Mouse (Mus musculus) kidney, postnatal 0 days (tissue): ENCODE data around the gene Tex14. TPM values are rescaled to one million over a fixed set of nuclear protein-coding genes. Genes with fewer than 3 reads are reported as not detected.
A peak's percentile ranks its signal among the peaks of the same experiment; 100 is the strongest.
"Not testable (repeated sequence)": the region's sequence is repeated elsewhere in the genome, so short reads cannot be mapped to it uniquely, and the experiment has no call there.

Experiments used
- ATAC-seq: fragments of 200-750 bp; cut with Nextera tagmentation; replicated peaks from 2 replicates; pipeline ENCODE4 v1.8.0; 2017; ENCODE audit warnings: low read depth, moderate number of reproducible peaks, moderate TSS enrichment, moderate library complexity; ENCODE audit not compliant: low FRiP score
- DNase-seq: peaks from one replicate; pipeline ENCODE4 v3.0.0-alpha.2; 2016; ENCODE audit warnings: low spot score
- H3K27ac ChIP-seq: fragments of 300-500 bp; sonication (generic); 2 replicates; pipeline ENCODE4 v1.5.1; 2014; ENCODE audit warnings: mild to moderate bottlenecking
- H3K27me3 ChIP-seq: fragments of 300-500 bp; sonication (generic); 2 replicates; pipeline ENCODE4 v1.6.1; 2014; ENCODE audit warnings: low read length, mixed read lengths; ENCODE audit not compliant: insufficient read depth
- H3K36me3 ChIP-seq: fragments of 300-500 bp; sonication (generic); 2 replicates; pipeline ENCODE4 v1.6.1; 2014; ENCODE audit warnings: low read length, mixed read lengths; ENCODE audit not compliant: insufficient read depth
- H3K4me1 ChIP-seq: fragments of 300-500 bp; sonication (generic); replicated peaks from 2 replicates; pipeline ENCODE4 v1.6.1; 2014; ENCODE audit warnings: antibody characterized with exemption, low read length, mixed read lengths; ENCODE audit not compliant: insufficient read depth
- H3K4me2 ChIP-seq: fragments of 300-500 bp; sonication (generic); 2 replicates; pipeline ENCODE4 v1.6.1; 2014; ENCODE audit warnings: mild to moderate bottlenecking, low read length, moderate library complexity, mixed read lengths
- H3K4me3 ChIP-seq: fragments of 300-500 bp; sonication (generic); replicated peaks from 2 replicates; pipeline ENCODE4 v1.5.1; 2014; ENCODE audit warnings: low read depth, low read length
- H3K9ac ChIP-seq: fragments of 300-500 bp; sonication (generic); 2 replicates; pipeline ENCODE4 v1.6.1; 2014; ENCODE audit warnings: low read depth, low read length
- H3K9me3 ChIP-seq: fragments of 300-500 bp; sonication (generic); replicated peaks from 2 replicates; pipeline ENCODE4 v1.6.1; 2016; ENCODE audit warnings: low read length, inconsistent platforms, mixed read lengths
- CTCF ChIP-seq: IDR thresholded peaks from 2 replicates; pipeline ENCODE4 v1.5.1; 2016; ENCODE audit warnings: antibody characterized with exemption, low read depth, mild to moderate bottlenecking, moderate library complexity
- WGBS: fragments of 180-500 bp; shearing (Covaris S2); extraction: QIAGEN DNeasy Blood & Tissue Kit; methylation state at CpG from one replicate; pipeline ENCODE4 v1.1.7; 2014; 5-methylcytosine and 5-hydroxymethylcytosine counted together
- polyA plus RNA-seq: library from polyadenylated mRNA; unstranded; fragments of >200 nt; fragmentation: Nextera tagmentation; extraction: Ambion mirVana; gene quantifications from 2 replicates; pipeline ENCODE4 v1.2.1, GENCODE M21; 2015

The Tex14 gene
- polyA plus RNA-seq, 1 experiment from 2014 or later: 0.57 TPM

GRCm38 (mm10) chr11:87445593-87445992, 40.7 kb downstream of the Tex14 start:
- TF ChIP-seq CTCF: 0 out of 2 replicates have a peak, but pooled peaks have one; percentile 6
- H3K27ac ChIP-seq, H3K4me1 ChIP-seq, H3K9me3 ChIP-seq, DNase-seq, H3K36me3 ChIP-seq, H3K4me2 ChIP-seq, H3K27me3 ChIP-seq, H3K9ac ChIP-seq, ATAC-seq, H3K4me3 ChIP-seq: not testable (repeated sequence)
- 93% methylated on average over 2 of the region's 4 CpGs for WGBS

GRCm38 (mm10) chr11:87446159-87446558, 41.3 kb downstream of the Tex14 start:
- DNase-seq (no peak), ATAC-seq (no peak)
- WGBS: 91% methylated on average over 3 of the region's 3 CpGs
- Histone ChIP-seq H3K4me1 (no peaks in the 10 kb centered on the region), H3K4me2 (no peak overlapping the region), H3K27ac (no peak overlapping the region), H3K9ac (no peak overlapping the region), H3K36me3 (no peaks in the 10 kb centered on the region), H3K4me3 (no peak overlapping the region), H3K9me3 (no peaks in the 10 kb centered on the region), H3K27me3 (no peaks in the 10 kb centered on the region)
- TF ChIP-seq CTCF: no peak

- ATAC-seq (no peak), DNase-seq (no peak)
- Histone ChIP-seq H3K4me2 (no peak overlapping the region), H3K36me3 (no peaks in the 10 kb centered on the region), H3K9ac (no peak overlapping the region), H3K9me3 (no peaks in the 10 kb centered on the region), H3K4me1 (no peaks in the 10 kb centered on the region), H3K27ac (no peak overlapping the region), H3K4me3 (no peak overlapping the region), H3K27me3 (no peaks in the 10 kb centered on the region)
- peak; percentile 27; the same call in 1 of the 2 replicates for TF ChIP-seq CTCF
Observed at GRCm38 (mm10) chr11:87447429-87447828, 42.6 kb downstream of the Tex14 start.

DNA sequence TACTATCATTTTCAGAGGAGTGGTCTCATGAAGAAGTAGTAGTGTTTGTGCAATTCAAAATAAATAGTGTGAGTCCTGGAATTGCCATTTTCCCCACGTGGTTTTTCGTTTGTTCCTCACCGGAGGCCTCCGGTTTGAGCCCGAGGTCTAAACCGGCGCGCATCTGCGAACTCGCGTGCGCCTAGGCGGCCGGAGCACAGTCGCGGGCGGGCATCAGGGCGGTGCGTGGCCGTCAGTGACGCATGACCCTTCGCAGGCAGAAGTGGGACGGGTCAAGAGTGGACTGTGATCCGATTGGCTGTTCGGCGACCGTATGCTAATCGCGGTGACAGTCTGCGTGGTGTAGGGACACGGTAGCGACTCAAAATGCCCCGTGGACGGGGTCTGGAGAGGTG, 43.2 kb downstream of the Tex14 start:
- DNase-seq (peak; percentile 76), ATAC-seq (peak; percentile 95)
- not testable (repeated sequence) for H3K9ac ChIP-seq, H3K9me3 ChIP-seq, H3K4me1 ChIP-seq, H3K27me3 ChIP-seq, H3K36me3 ChIP-seq
- Histone ChIP-seq H3K27ac (peak overlapping the region; percentile 36; the same call in 1 of the 2 replicates), H3K4me3 (peak overlapping the region; percentile 22; the same call in 1 of the 2 replicates), H3K4me2 (peak overlapping the region; percentile 61)
- WGBS: 0% methylated on average over 31 of the region's 34 CpGs

GRCm38 (mm10) chr11:87448476-87449199, 43.8 kb downstream of the Tex14 start:
- not testable (repeated sequence) for H3K9ac ChIP-seq, H3K4me1 ChIP-seq, H3K36me3 ChIP-seq, H3K9me3 ChIP-seq, H3K4me3 ChIP-seq, H3K27me3 ChIP-seq, H3K4me2 ChIP-seq
- peak; percentile 94 for DNase-seq
- peak overlapping the region; percentile 26; the same call in 1 of the 2 replicates for H3K27ac ChIP-seq
- WGBS: 0% methylated on average over 5 of the region's 32 CpGs
- peak; percentile 95 for ATAC-seq

DNA sequence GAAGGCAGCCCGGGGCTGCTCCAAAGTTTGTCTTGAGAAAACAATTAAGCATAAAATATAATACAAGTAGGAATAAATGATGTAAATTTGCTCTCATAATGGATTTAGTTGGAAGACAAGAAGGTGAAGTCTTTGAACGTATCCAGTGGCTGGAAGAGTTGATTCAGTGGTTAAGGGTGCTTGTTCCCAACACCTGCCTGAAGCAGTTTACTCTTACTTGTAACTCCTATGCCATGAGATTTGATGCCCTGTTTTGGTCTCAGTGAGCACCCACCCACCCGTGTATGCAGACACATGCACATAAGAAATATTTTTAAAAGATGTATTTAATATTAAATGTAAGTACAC, 44.3 kb downstream of the Tex14 start:
- Histone ChIP-seq H3K4me3 (no peak overlapping the region), H3K27ac (peak overlapping the region; percentile 26; the same call in 1 of the 2 replicates), H3K9me3 (no peaks in the 10 kb centered on the region), H3K27me3 (no peaks in the 10 kb centered on the region), H3K4me2 (no peak overlapping the region), H3K9ac (no peak overlapping the region), H3K36me3 (no peaks in the 10 kb centered on the region), H3K4me1 (0 out of 2 replicates have a peak, but pooled peaks cover 11% of the 10 kb centered on the region)
- TF ChIP-seq CTCF: no peak
- 9% methylated on average over 3 of the region's 3 CpGs for WGBS
- DNase-seq: no peak
- ATAC-seq: no peak

DNA sequence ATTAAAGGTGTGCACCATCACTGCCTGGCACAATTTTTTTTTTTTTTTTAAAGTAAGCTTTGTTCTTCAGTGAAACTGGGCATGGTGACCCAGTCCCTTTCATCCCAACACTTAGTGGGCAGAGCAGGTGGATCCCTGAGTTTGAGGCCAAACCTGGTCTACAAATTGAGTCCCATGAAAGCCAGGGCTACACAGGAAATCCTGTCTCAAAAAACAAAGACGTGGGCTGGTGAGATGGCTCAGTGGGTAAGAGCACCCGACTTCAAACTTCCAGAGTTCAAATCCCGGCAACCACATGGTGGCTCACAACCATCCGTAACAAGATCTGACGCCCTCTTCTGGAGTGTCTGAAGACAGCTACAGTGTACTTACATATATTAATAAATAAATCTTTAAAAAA, 45.0 kb downstream of the Tex14 start:
- H3K9me3 ChIP-seq, H3K4me3 ChIP-seq, H3K36me3 ChIP-seq, H3K27me3 ChIP-seq, H3K4me2 ChIP-seq, ATAC-seq, H3K27ac ChIP-seq, H3K9ac ChIP-seq, DNase-seq: not testable (repeated sequence)
- H3K4me1 ChIP-seq: 0 out of 2 replicates have a peak, but pooled peaks cover 11% of the 10 kb centered on the region
- 63% methylated on average over 5 of the region's 5 CpGs for WGBS

DNA sequence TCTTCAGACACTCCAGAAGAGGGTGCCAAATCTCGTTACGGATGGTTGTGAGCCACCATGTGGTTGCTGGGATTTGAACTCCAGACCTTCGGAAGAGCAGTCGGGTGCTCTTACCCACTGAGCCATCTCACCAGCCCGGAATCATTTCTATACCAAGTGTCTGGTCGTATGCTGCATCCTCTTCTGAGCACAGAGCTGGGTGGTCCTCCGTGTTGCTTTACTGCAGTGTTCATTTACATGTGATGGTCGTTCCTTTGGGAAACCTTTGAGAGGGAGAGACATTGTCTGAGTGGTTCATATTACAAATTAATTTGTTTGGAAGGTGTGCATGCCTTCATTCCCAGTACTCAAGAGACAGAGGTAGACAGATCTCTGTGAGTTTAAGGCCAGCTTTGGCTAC, 47.9 kb downstream of the Tex14 start:
- not testable (repeated sequence) for H3K36me3 ChIP-seq, H3K27ac ChIP-seq, H3K9ac ChIP-seq, ATAC-seq, H3K27me3 ChIP-seq, H3K9me3 ChIP-seq, DNase-seq, H3K4me2 ChIP-seq, H3K4me3 ChIP-seq
- 71% methylated on average over 6 of the region's 8 CpGs for WGBS
- 0 out of 2 replicates have a peak, but pooled peaks cover 11% of the 10 kb centered on the region for H3K4me1 ChIP-seq
